Mouse (Mus musculus) CH12F3 (cell line): ENCODE data around the gene Mylk.

ENCODE experiments used
- in situ Hi-C: fragments of 300-500 bp; cut with MboI; formaldehyde crosslinking; loops from 2 replicates; pipeline ENCODE4 v1.14.3; 2020; ENCODE audit warnings: low sequenced_read_pairs

Mylk gene

GRCm38 (mm10) chr16:35013501-35013900 is 268.5 kb downstream of the Mylk start:
- in situ Hi-C loops, result no loop called here

DNA sequence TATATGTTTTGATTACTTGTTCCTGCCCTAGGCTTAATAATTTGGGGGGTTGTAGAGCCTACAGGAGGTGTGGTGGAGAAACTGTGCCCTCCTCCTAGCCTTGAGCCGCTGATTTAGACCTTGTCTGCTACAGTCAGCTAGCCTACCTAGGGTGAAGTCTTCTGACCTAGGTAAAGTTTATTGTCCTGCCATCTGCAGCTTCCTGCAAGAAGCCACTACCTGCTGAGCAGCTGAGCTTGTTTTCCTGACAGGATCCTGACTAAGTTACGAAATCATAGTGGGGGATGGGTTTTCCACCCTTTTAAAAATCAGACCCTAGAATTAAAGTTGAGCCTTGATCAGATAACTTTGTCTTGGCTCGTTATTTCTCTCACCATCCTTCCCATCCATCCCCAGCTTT is 271.5 kb downstream of the Mylk start:
- in situ Hi-C loops, result no loop called here

DNA sequence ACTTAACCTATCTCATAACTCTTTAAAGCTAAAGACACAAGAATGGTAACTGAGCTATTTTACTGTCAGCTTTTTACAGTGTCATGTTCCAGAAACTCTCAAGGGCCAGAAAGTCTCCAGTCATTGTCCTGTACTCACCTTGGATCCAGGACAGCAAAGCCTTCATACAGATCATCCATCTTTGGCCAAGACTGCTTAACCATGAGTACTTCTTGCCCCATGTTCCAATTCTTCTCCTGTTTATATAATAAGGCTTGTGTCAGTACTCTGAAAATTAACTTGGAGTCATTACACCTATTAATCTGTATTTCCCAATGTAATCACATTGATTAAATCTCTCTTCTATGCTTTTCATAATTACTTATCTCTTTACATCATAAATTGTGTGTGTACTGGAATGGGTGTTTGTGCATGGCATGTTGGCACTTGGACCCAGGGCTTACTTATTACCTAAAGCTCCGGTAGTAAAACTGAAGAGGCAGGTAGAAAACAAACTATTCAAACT is 273.5 kb downstream of the Mylk start:
- in situ Hi-C loops, result no loop called here

DNA sequence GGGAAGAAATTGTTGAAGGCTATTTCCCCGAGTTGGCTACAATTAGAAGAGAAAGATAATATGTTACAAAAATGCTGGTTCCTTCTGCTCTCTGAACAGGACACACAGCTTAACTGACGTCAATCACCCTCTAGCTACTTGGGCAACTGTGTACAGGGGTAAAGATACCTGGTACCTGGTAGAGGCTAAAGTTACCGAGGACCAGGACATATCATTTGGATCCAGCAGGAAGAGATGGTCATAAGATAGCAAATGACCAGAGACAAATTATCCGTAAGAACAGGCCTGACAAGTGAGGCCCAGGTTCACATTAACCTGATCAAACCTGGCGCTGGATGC is 276.9 kb downstream of the Mylk start:
- in situ Hi-C loops, result no loop called here

- in situ Hi-C loops, result no loop called here
Measured at GRCm38 (mm10) chr16:35022242-35023137, 277.5 kb downstream of the Mylk start, which contains the start of gene Hacd2. Hacd2 (plus strand) TSS chr16:35022428.

GRCm38 (mm10) chr16:35023138-35023735 is 278.2 kb downstream of the Mylk start:
- in situ Hi-C loops, result no loop called here

DNA sequence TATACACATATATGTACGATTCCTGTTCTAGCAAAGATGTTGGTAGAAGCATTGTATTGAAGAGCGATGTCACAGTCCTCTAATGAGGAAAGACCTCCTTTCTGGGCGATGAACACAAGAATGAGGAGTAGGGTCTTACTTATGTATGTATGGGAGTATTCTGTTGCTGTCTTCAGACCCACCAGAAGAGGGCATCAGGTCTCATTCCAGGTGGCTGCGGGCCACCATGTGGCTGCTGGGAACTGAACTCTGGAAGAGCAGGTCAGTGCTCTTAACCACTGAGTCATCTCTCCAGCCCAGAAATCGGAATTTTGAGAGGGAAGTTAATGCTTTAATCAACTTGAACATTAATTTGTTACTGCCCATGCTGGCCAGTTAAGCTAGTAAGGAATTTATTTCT is 279.3 kb downstream of the Mylk start:
- in situ Hi-C loops, result no loop called here

DNA sequence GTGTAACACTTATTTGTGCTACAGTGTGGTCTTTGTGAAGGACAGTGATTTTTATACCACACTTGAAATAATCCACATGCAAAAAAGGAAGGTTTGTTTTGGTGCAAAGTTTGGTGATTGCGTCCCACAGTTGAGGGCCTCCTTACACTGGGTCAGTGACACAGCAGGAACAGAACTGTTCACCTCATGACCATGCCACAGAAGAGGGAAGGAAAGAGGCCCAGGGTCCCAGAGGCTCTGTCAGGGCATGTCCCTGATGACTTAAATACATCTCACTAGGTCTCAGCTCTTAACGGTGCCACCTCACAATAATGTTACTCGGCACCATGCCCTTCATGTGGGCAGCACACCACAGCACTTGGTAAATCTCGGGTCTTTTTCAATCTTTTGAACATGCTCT is 280.3 kb downstream of the Mylk start:
- in situ Hi-C loops, result no loop called here

- in situ Hi-C loops, result no loop called here
Measured at GRCm38 (mm10) chr16:35033241-35033640, 288.2 kb downstream of the Mylk start.

DNA sequence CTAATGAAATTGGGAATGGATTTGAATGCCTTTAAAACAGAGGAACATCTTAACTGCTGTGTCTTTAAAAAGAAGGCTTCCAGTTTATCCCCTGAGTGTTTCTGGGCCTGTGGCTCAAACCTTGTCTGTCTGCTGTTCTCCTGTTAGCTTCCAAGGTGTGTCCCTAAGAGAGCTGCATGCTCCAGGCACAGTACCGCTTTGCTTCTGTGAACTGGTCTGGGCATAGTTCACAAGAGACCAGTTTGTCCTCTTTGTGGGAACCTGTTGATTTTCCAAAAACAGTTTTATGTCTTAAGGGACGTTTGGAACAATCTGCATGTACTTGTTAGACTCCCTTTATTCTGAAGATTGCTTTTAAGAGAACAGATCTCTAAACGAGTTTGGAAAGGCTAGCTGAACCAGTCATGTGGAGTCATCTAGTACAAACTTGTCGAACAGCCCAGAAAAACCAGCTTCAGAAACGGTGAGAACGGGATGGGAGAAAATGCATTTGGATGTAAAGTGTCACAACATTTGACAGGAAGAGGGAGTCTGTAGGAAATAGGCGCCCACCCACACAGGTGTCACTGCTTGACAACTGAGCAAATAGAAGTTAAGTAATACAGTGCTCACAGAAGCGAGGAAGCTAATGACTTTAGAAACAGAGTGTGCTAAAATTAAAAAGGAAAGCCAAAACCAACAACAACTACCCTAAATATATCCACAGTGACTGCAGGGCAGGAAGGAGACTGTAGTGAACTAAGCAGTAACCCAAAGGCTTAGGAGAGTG is 289.0 kb downstream of the Mylk start:
- in situ Hi-C loops, result no loop called here

- in situ Hi-C loops, result no loop called here
Measured at GRCm38 (mm10) chr16:35034971-35035370, 290.0 kb downstream of the Mylk start.

- in situ Hi-C loops, result no loop called here
Measured at GRCm38 (mm10) chr16:35036754-35037153, 291.7 kb downstream of the Mylk start.

- in situ Hi-C loops, result no loop called here
Measured at GRCm38 (mm10) chr16:35038343-35039057, 293.5 kb downstream of the Mylk start.

DNA sequence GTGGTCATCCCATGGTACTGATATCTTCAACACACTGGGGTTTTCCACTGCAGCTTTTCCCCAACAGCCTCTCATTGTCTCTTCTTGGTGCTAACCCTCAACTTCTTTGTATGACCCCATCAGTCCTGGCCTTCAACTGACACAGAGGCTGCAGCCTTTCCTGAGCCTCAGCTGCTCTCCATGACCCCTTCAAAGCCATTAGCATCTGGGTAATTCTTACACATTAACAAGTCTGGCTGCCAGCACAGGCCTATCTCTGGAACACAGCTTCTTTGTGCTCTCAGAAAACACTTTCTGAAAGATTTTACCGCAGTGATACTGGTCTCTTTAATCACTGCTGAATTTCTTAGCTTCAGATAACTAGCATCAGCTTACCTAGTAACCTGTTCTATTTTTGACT is 295.1 kb downstream of the Mylk start:
- in situ Hi-C loops, result no loop called here

GRCm38 (mm10) chr16:35041001-35041400 is 296.0 kb downstream of the Mylk start:
- in situ Hi-C loops, result no loop called here

DNA sequence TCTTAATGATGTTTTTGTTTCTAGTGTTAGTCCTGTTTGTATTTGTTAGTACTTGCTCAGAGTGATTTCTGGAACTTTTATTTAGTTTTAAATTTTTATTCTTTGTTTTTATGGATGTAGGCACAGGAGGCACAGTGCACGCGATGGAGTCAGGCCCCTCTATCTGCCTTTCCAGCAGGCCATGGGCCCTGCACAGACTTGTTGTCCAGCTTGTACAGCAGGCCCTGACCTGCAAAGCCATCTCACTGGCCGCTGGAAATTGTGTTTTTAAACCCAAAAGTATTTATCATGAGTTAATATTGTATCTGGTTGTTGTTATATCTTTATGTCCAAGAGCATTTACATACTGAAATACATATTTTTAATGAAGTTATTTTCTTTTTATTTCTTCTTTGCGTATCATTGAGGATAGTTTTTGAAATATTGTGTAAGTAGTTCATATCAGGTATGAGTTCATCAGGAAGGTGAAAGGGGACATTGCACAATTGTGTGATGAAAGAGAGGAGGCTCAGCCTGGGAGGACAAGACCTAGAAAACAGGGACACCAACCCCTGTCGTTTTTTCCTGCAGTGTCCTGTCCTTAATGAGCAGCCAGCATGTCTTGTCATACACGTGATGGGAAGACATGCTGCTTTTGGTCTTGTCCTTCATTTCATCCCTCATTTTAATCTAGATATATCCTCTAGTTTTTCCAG is 301.2 kb downstream of the Mylk start:
- in situ Hi-C loops, result no loop called here

DNA sequence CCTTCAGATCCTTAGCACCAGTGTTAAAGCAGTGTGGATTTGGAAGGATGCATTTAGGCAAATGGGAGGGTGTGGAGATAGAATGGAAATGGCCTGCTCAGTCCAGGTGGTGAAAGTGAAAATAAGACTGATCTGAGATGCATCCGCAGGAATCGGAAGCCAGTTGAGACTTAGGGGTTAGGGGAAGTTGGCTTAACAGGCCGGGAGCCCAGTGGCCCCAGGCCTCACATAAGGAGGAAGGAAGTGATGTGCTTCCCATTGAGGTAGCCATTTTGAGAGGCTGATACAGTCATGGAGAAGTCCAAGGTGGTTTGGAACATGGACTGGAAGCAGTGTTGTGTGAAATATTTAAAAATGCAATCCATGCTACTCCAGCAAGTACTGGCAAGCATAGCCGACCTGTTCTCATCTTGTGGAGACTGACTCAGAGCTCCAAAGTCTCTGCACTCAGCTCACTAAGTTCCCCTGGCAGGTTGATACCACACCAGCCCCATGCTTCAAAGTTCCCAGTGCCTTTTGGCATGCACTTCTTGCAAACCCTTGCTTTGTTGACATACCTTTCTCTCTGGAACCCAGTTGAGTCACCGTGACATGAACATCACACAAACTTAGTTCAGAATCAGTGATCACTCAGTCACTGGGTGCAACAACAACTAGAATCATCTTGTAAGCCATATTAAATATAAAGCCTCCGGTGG is 302.4 kb downstream of the Mylk start:
- in situ Hi-C loops, result no loop called here

- in situ Hi-C loops, result no loop called here
Measured at GRCm38 (mm10) chr16:35051066-35051465, 306.1 kb downstream of the Mylk start.
